Mouse (Mus musculus): ENCODE results near the gene Trp53rkb. TPM values are rescaled to one million over a fixed set of nuclear protein-coding genes. Genes with fewer than 3 reads are reported as not detected.

Trp53rkb gene
- polyA plus RNA-seq, 1 experiment from 2014 or later: 5.5 TPM

Other genes with a start within 250 kb of the Trp53rkb start
- 17.7 and 19.1 TPM in 2 replicates for gene Prex1, start 78.7 kb upstream of the Trp53rkb start, polyA plus RNA-seq (2015; fragmentation: Nextera tagmentation; extraction: Ambion mirVana)
- 3.8 and 4.6 TPM in 2 replicates for gene Arfgef2, start 13.1 kb downstream of the Trp53rkb start, polyA plus RNA-seq (2015; fragmentation: Nextera tagmentation; extraction: Ambion mirVana)
- 83.7 and 86.2 TPM in 2 replicates for gene Cse1l, start 113.5 kb downstream of the Trp53rkb start, polyA plus RNA-seq (2015; fragmentation: Nextera tagmentation; extraction: Ambion mirVana)
- gene Stau1, start 203.8 kb downstream of the Trp53rkb start, polyA plus RNA-seq (2015; fragmentation: Nextera tagmentation; extraction: Ambion mirVana): 98.2 and 99.9 TPM in 2 replicates
- gene Ddx27, start 222.7 kb downstream of the Trp53rkb start, polyA plus RNA-seq (2015; fragmentation: Nextera tagmentation; extraction: Ambion mirVana): 43.8 and 45.3 TPM in 2 replicates